Mouse (Mus musculus) thymus, postnatal 36 days (tissue): ENCODE data around the gene Tmem43.
"Not testable (repeated sequence)": the region's sequence is repeated elsewhere in the genome, so short reads cannot be mapped to it uniquely, and the experiment has no call there.

Experiments used
- DNase-seq, 2 experiments: peaks; one replicate each; pipeline ENCODE4 v3.0.0; 2022; ENCODE audit warnings: mixed read lengths in 2 of 2

Tmem43 gene

GRCm38 (mm10) chr6:91472868-91473804 is at the start of gene Tmem43, which contains the start of gene Chchd4:
TSS of gene Tmem43 (plus strand) at chr6:91473703.
TSS of gene Chchd4 (minus strand) at chr6:91473546.
- DNase-seq, result peak; percentile 97 to 99

- no peak for DNase-seq
Measured at GRCm38 (mm10) chr6:91424151-91424550, 49.4 kb upstream of the Tmem43 start.

GRCm38 (mm10) chr6:91440474-91441144 is 32.9 kb upstream of the Tmem43 start:
- DNase-seq, result peak; percentile 88 to 90

- DNase-seq, result no peak
Measured at GRCm38 (mm10) chr6:91441145-91441662, 32.3 kb upstream of the Tmem43 start.

GRCm38 (mm10) chr6:91445316-91445715 is 28.2 kb upstream of the Tmem43 start:
- no peak for DNase-seq

- no peak for DNase-seq
Measured at GRCm38 (mm10) chr6:91449472-91450225, 23.9 kb upstream of the Tmem43 start.

GRCm38 (mm10) chr6:91452056-91452455 is 21.4 kb upstream of the Tmem43 start:
- DNase-seq, result no peak

- DNase-seq, result no peak
Measured at GRCm38 (mm10) chr6:91454546-91454945, 19.0 kb upstream of the Tmem43 start.

- no peak for DNase-seq
Measured at GRCm38 (mm10) chr6:91459471-91459870, 14.0 kb upstream of the Tmem43 start.

- DNase-seq, result no peak
Measured at GRCm38 (mm10) chr6:91465756-91466155, 7.7 kb upstream of the Tmem43 start.

GRCm38 (mm10) chr6:91467106-91467505 is 6.4 kb upstream of the Tmem43 start:
- DNase-seq, result no peak

- DNase-seq, result no peak
Measured at GRCm38 (mm10) chr6:91470712-91471111, 2.8 kb upstream of the Tmem43 start.

GRCm38 (mm10) chr6:91471427-91471826 is 2.1 kb upstream of the Tmem43 start:
- DNase-seq, result not testable (repeated sequence)

GRCm38 (mm10) chr6:91472319-91472718 is 1.2 kb upstream of the Tmem43 start:
- DNase-seq, result no peak

GRCm38 (mm10) chr6:91473805-91474440 is 420 bp downstream of the Tmem43 start:
- DNase-seq, result no peak

- no peak for DNase-seq
Measured at GRCm38 (mm10) chr6:91474441-91475190, 1.1 kb downstream of the Tmem43 start.

- no peak for DNase-seq
Measured at GRCm38 (mm10) chr6:91476541-91476940, 3.0 kb downstream of the Tmem43 start.

- no peak for DNase-seq
Measured at GRCm38 (mm10) chr6:91483371-91483770, 9.9 kb downstream of the Tmem43 start.

- DNase-seq, result no peak
Measured at GRCm38 (mm10) chr6:91486736-91487453, 13.4 kb downstream of the Tmem43 start.

- no peak for DNase-seq
Measured at GRCm38 (mm10) chr6:91488496-91489212, 15.2 kb downstream of the Tmem43 start.
